Mouse (Mus musculus) stomach, postnatal 0 days (tissue): Measurements from ENCODE around the gene Stra6. TPM values are rescaled to one million over a fixed set of nuclear protein-coding genes. Genes with fewer than 3 reads are reported as not detected.
A peak's percentile ranks its signal among the peaks of the same experiment; 100 is the strongest.

Source experiments
- ATAC-seq: fragments of 200-750 bp; cut with Nextera tagmentation; 2 replicates; pipeline ENCODE4 v1.8.0; 2017; ENCODE audit not compliant: low FRiP score, low TSS enrichment
- DNase-seq: peaks from one replicate; pipeline ENCODE4 v3.0.0-alpha.2; 2016; ENCODE audit warnings: low spot score
- H3K27ac ChIP-seq: fragments of 300-500 bp; sonication (generic); replicated peaks from 2 replicates; pipeline ENCODE4 v1.5.1; 2014; ENCODE audit warnings: mild to moderate bottlenecking, control low read depth
- H3K27me3 ChIP-seq: fragments of 300-500 bp; sonication (generic); 2 replicates; pipeline ENCODE4 v1.6.1; 2014; ENCODE audit warnings: low read length; ENCODE audit not compliant: control insufficient read depth, insufficient read depth
- H3K36me3 ChIP-seq: fragments of 300-500 bp; sonication (generic); 2 replicates; pipeline ENCODE4 v1.6.1; 2014; ENCODE audit warnings: low read length, mixed read lengths; ENCODE audit not compliant: control insufficient read depth, insufficient read depth
- H3K4me1 ChIP-seq: fragments of 300-500 bp; sonication (generic); replicated peaks from 2 replicates; pipeline ENCODE4 v1.6.1; 2014; ENCODE audit warnings: antibody characterized with exemption; ENCODE audit not compliant: control insufficient read depth, insufficient read depth
- H3K4me2 ChIP-seq: fragments of 300-500 bp; sonication (generic); replicated peaks from 2 replicates; pipeline ENCODE4 v1.6.1; 2014; ENCODE audit warnings: low read depth, mild to moderate bottlenecking, control low read depth, moderate library complexity
- H3K4me3 ChIP-seq: fragments of 300-500 bp; sonication (generic); 2 replicates; pipeline ENCODE4 v1.5.1; 2014; ENCODE audit warnings: low read depth, low read length, control low read depth
- H3K9ac ChIP-seq: fragments of 300-500 bp; sonication (generic); 2 replicates; pipeline ENCODE4 v1.6.1; 2014; ENCODE audit warnings: mild to moderate bottlenecking, low read length, control low read depth, mixed read lengths
- H3K9me3 ChIP-seq: fragments of 300-500 bp; sonication (generic); 2 replicates; pipeline ENCODE4 v1.6.1; 2016; ENCODE audit warnings: low read length; ENCODE audit not compliant: control insufficient read depth
- CTCF ChIP-seq: IDR thresholded peaks from 2 replicates; pipeline ENCODE4 v1.5.1; 2016; ENCODE audit warnings: antibody characterized with exemption, low read depth, mild to moderate bottlenecking, moderate library complexity
- EP300 ChIP-seq: optimal IDR thresholded peaks from 2 replicates; pipeline ENCODE3; 2016; ENCODE audit warnings: antibody characterized with exemption
- WGBS: fragments of 180-500 bp; shearing (Covaris S2); extraction: QIAGEN DNeasy Blood & Tissue Kit; methylation state at CpG from one replicate; pipeline ENCODE4 v1.1.7; 2014; 5-methylcytosine and 5-hydroxymethylcytosine counted together
- polyA plus RNA-seq: library from polyadenylated mRNA; unstranded; fragments of >200 nt; fragmentation: Nextera tagmentation; extraction: Ambion mirVana; gene quantifications from 2 replicates; pipeline ENCODE4 v1.2.1, GENCODE M21; 2015

The Stra6 gene
- polyA plus RNA-seq, 1 experiment from 2014 or later: 0.18 TPM

DNA sequence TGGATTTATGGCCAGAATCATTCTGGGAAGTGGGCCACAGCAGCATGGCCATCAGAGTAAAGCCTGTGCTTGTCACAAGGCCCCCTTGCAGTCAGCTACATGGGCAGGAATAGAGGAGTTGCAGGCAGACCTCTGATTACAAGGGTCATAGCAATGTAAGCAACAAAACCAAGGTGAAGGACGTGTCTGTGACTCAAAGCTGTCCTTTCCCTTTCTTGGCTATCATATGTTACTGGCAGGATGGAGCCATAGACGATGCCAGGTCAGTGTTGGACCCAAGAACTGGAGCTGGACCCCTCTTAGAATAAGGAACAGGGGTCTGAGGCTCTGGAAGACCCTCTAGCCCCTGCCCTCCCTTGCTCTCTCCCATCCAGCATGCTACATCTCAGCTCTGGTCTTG lies 85.2 kb downstream of the Stra6 start:
- DNase-seq: no peak
- no peak overlapping the region for H3K27ac ChIP-seq
- H3K9ac ChIP-seq: no peak overlapping the region
- no peak overlapping the region for H3K4me3 ChIP-seq
- H3K4me2 ChIP-seq: no peak overlapping the region
- no peaks in the 10 kb centered on the region for H3K9me3 ChIP-seq
- H3K4me1 ChIP-seq: peaks cover 2% of the 10 kb centered on the region; the same call in 1 of the 2 replicates
- TF ChIP-seq EP300 (no peak), CTCF (no peak)
- 49% methylated on average over 2 of the region's 2 CpGs for WGBS
- no peak for ATAC-seq
- no peaks in the 10 kb centered on the region for H3K36me3 ChIP-seq
- no peaks in the 10 kb centered on the region for H3K27me3 ChIP-seq

DNA sequence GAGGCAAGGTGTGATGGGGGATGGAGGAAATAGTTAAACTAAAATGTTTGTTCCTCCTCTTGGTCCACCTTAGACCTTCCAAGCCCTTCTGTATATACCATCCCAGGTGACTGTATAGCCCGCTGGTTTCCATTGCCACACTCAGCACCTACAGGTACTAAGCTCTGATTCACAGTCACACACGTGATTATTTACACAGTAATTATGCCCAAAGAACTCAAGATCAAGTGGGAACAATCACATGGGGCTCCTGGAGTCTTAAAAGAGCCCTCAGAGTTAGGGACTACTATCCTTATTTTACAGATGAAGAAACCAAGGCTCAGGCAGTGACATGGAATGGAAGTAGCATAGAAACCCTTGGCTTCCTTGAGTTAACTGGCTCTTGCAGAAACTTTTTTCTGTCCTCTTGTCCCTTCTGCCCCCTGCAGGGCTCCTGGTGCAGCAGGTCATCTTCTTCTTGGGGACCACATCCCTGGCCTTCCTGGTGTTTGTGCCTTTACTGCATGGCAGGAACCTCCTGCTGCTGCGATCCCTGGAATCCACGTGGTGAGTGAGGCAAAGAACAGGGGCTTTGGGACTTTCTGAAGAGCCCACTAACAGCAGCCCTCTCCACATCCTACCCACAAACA lies 87.3 kb downstream of the Stra6 start:
- WGBS: 68% methylated on average over 4 of the region's 4 CpGs
- H3K4me1 ChIP-seq: 0 out of 2 replicates have a peak, but pooled peaks cover 2% of the 10 kb centered on the region
- H3K36me3 ChIP-seq: no peaks in the 10 kb centered on the region
- no peak overlapping the region for H3K9ac ChIP-seq
- H3K4me3 ChIP-seq: no peak overlapping the region
- H3K4me2 ChIP-seq: no peak overlapping the region
- ATAC-seq (no peak), DNase-seq (no peak)
- no peaks in the 10 kb centered on the region for H3K27me3 ChIP-seq
- H3K9me3 ChIP-seq: no peaks in the 10 kb centered on the region
- H3K27ac ChIP-seq: no peak overlapping the region
- TF ChIP-seq EP300 (no peak), CTCF (peak; percentile 57)

DNA sequence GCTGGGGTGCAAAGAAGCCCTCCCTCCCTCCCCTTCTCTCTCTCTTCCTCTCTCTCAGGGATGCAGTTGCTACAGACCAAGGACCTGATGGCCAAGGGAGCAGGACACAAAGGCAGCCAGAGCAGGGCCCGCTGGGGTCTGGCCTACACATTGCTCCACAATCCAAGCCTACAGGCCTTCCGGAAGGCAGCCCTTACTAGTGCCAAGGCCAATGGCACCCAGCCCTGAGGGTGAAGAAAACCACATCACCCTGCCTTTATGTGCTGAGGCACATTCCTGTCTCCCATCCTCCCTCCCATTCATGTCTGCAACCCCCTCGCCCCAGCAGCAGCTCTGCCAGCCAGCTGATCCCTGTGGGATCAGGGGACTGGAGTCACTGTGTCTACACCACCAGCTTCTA lies 89.5 kb downstream of the Stra6 start:
- Histone ChIP-seq H3K27ac (peak overlapping the region; percentile 63), H3K4me2 (no peak overlapping the region), H3K36me3 (no peaks in the 10 kb centered on the region), H3K4me3 (no peak overlapping the region), H3K9ac (no peak overlapping the region), H3K4me1 (peaks cover 5% of the 10 kb centered on the region), H3K27me3 (no peaks in the 10 kb centered on the region), H3K9me3 (no peaks in the 10 kb centered on the region)
- TF ChIP-seq CTCF: no peak
- no peak for TF ChIP-seq EP300
- ATAC-seq (no peak; the same call in 1 of the 2 replicates), DNase-seq (no peak)
- 41% methylated on average over 3 of the region's 3 CpGs for WGBS

DNA sequence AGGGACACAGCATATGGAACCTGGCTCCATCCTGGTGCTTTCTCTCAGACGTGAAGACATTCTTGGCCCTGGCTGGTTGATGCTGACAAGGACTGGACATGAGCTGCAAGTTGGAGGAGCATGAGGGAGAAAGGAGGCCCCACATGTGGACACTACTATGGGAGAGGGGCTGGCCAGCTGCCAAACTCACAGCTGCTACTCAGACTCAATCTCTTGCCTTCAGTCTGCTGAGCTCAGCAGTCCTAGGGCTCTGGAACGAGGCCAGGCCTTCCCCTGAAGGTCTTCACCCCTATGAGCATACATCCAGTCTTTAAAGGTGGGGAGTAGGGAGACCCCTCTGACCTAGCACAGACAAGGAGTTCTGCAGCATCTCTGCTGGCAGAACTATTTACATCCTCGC lies 91.8 kb downstream of the Stra6 start:
- no peak overlapping the region for H3K4me3 ChIP-seq

GRCm38 (mm10) chr9:58156819-58157560 lies 93.4 kb downstream of the Stra6 start:
- Histone ChIP-seq H3K9ac (peak overlapping the region; percentile 47), H3K27ac (peak overlapping the region; percentile 94; the same call in 1 of the 2 replicates), H3K4me1 (peaks cover 5% of the 10 kb centered on the region), H3K4me2 (peak overlapping the region; percentile 64), H3K9me3 (no peaks in the 10 kb centered on the region), H3K27me3 (no peaks in the 10 kb centered on the region), H3K36me3 (no peaks in the 10 kb centered on the region), H3K4me3 (peak overlapping the region; percentile 34)
- DNase-seq: no peak
- ATAC-seq: no peak
- 82% methylated on average over 22 of the region's 22 CpGs for WGBS
- no peak for TF ChIP-seq CTCF
- no peak for TF ChIP-seq EP300

More for the DNA sequence above, 91.8 kb downstream of the Stra6 start:
- no peak overlapping the region for H3K4me2 ChIP-seq
- H3K27me3 ChIP-seq: no peaks in the 10 kb centered on the region
- WGBS: 38% methylated on average over 3 of the region's 3 CpGs
- H3K27ac ChIP-seq: 0 out of 2 replicates have a peak overlapping the region, but pooled peaks have one; percentile 30
- H3K4me1 ChIP-seq: peaks cover 5% of the 10 kb centered on the region
- no peak overlapping the region for H3K9ac ChIP-seq
- H3K9me3 ChIP-seq: no peaks in the 10 kb centered on the region
- DNase-seq (peak; percentile 37), ATAC-seq (no peak)
- H3K36me3 ChIP-seq: no peaks in the 10 kb centered on the region
- TF ChIP-seq EP300 (no peak), CTCF (no peak)

DNA sequence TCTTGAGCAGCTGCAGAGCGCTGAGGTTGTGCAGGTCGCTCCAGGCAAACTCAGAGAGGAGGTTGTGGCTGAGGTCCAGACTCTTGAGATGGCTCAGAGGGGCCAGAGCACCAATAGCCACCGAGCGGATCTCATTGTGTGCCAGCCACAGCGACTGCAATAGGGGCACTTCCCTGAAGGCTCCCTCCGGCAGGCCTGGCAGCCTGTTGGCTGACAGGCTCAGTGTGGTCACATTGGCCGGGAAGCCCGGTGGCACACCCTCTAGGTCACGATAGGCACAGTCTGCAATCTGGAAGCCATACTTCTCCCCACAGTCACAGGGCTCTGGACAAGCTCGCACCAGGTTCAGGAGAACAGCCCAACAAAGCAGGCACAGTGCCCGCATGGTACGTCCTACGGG lies 94.2 kb downstream of the Stra6 start:
- ATAC-seq (no peak), DNase-seq (no peak)
- Histone ChIP-seq H3K27me3 (no peaks in the 10 kb centered on the region), H3K4me1 (peaks cover 5% of the 10 kb centered on the region), H3K4me2 (peak overlapping the region; percentile 64), H3K4me3 (peak overlapping the region; percentile 34), H3K27ac (peak overlapping the region; percentile 94), H3K9me3 (no peaks in the 10 kb centered on the region), H3K9ac (peak overlapping the region; percentile 47), H3K36me3 (no peaks in the 10 kb centered on the region)
- TF ChIP-seq EP300 (no peak), CTCF (no peak)
- 51% methylated on average over 13 of the region's 13 CpGs for WGBS
